Mouse (Mus musculus) spleen, adult 2 months (tissue): Measurements from ENCODE around the gene Atp6v1c2. TPM values are rescaled to one million over a fixed set of nuclear protein-coding genes. Genes with fewer than 3 reads are reported as not detected.

ENCODE experiments used
- DNase-seq, 2 experiments: peaks; one replicate each; pipeline versions ENCODE4 v3.0.0 to v3.0.0-alpha.2; 2012 to 2021; ENCODE audit warnings: low spot score in 2 of 2, low read depth in 1 of 2
- H3K27ac ChIP-seq: fragments of 200-500 bp; 2 replicates; pipeline ENCODE4 v1.5.1; 2012; ENCODE audit warnings: low read length, inconsistent platforms; ENCODE audit not compliant: insufficient read depth
- H3K27me3 ChIP-seq: fragments of 200-500 bp; 2 replicates; pipeline ENCODE4 v1.6.1; 2012; ENCODE audit warnings: mild to moderate bottlenecking, moderate library complexity, low read length, inconsistent platforms; ENCODE audit not compliant: control insufficient read depth, insufficient read depth
- H3K36me3 ChIP-seq: fragments of 200-500 bp; 2 replicates; pipeline ENCODE4 v1.6.1; 2012; ENCODE audit warnings: mild to moderate bottlenecking, low read length, inconsistent platforms; ENCODE audit not compliant: control insufficient read depth, insufficient read depth
- H3K4me1 ChIP-seq: fragments of 200-500 bp; 2 replicates; pipeline ENCODE4 v1.6.1; 2011; ENCODE audit warnings: inconsistent platforms; ENCODE audit not compliant: control insufficient read depth, insufficient read depth, insufficient read length
- H3K4me3 ChIP-seq: fragments of 200-500 bp; 2 replicates; pipeline ENCODE4 v1.5.1; 2011; ENCODE audit warnings: mild to moderate bottlenecking, inconsistent platforms; ENCODE audit not compliant: insufficient read depth, insufficient read length; ENCODE audit errors: extremely low read depth
- CTCF ChIP-seq: fragments of 200-500 bp; IDR thresholded peaks from 2 replicates; pipeline ENCODE4 v1.5.1; 2011; ENCODE audit warnings: mild to moderate bottlenecking, inconsistent platforms; ENCODE audit not compliant: insufficient read depth, insufficient read length, insufficient replicate concordance; ENCODE audit errors: extremely low read depth
- POLR2A ChIP-seq: fragments of 200-500 bp; IDR thresholded peaks from 2 replicates; pipeline ENCODE4 v1.6.1; 2011; ENCODE audit warnings: low read depth, low read length, inconsistent platforms
- WGBS: fragments of 180-500 bp; shearing (Covaris S2); methylation state at CpG from one replicate; pipeline ENCODE4 v1.1.7; 2018; 5-methylcytosine and 5-hydroxymethylcytosine counted together
- polyA plus RNA-seq: library from polyadenylated mRNA; depleted of rRNA; stranded (reverse); fragments of >200 nt; gene quantifications from 2 replicates; pipeline ENCODE4 v1.2.3, GENCODE M21; 2012

Gene Atp6v1c2
- polyA plus RNA-seq, 1 experiment: not detected

GRCm38 (mm10) chr12:17310852-17311839, 18.0 kb downstream of the Atp6v1c2 start:
- Histone ChIP-seq H3K36me3 (no peaks in the 10 kb centered on the region), H3K4me1 (no peaks in the 10 kb centered on the region), H3K4me3 (no peak overlapping the region), H3K27ac (no peak overlapping the region), H3K27me3 (no peaks in the 10 kb centered on the region)
- 74% methylated on average over 16 of the region's 16 CpGs for WGBS
- no peak for DNase-seq
- TF ChIP-seq POLR2A: no peak
- TF ChIP-seq CTCF: no peak

- 47% methylated on average over 4 of the region's 4 CpGs for WGBS
- DNase-seq: no peak
- H3K4me1 ChIP-seq: no peaks in the 10 kb centered on the region
Measured at GRCm38 (mm10) chr12:17308246-17308645, 20.9 kb downstream of the Atp6v1c2 start.

GRCm38 (mm10) chr12:17305445-17305844, 23.7 kb downstream of the Atp6v1c2 start:
- Histone ChIP-seq H3K27ac (no peak overlapping the region), H3K4me3 (no peak overlapping the region), H3K27me3 (no peaks in the 10 kb centered on the region), H3K36me3 (no peaks in the 10 kb centered on the region), H3K4me1 (no peaks in the 10 kb centered on the region)
- TF ChIP-seq POLR2A (no peak), CTCF (no peak)
- 90% methylated on average over 7 of the region's 7 CpGs for WGBS
- no peak for DNase-seq

More at GRCm38 (mm10) chr12:17308246-17308645, 20.9 kb downstream of the Atp6v1c2 start:
- no peaks in the 10 kb centered on the region for H3K36me3 ChIP-seq
- no peak overlapping the region for H3K27ac ChIP-seq
- H3K27me3 ChIP-seq: no peaks in the 10 kb centered on the region
- H3K4me3 ChIP-seq: no peak overlapping the region
- TF ChIP-seq POLR2A (no peak), CTCF (no peak)

- DNase-seq: no peak
Measured at GRCm38 (mm10) chr12:17299902-17300301, 29.3 kb downstream of the Atp6v1c2 start.

GRCm38 (mm10) chr12:17296899-17297298, 32.3 kb downstream of the Atp6v1c2 start:
- no peaks in the 10 kb centered on the region for H3K4me1 ChIP-seq
- H3K4me3 ChIP-seq: no peak overlapping the region
- 41% methylated on average over 2 of the region's 2 CpGs for WGBS
- no peak overlapping the region for H3K27ac ChIP-seq
- H3K36me3 ChIP-seq: no peaks in the 10 kb centered on the region
- H3K27me3 ChIP-seq: no peaks in the 10 kb centered on the region
- TF ChIP-seq CTCF (no peak), POLR2A (no peak)
- no peak for DNase-seq

More at GRCm38 (mm10) chr12:17299902-17300301, 29.3 kb downstream of the Atp6v1c2 start:
- TF ChIP-seq POLR2A: no peak
- TF ChIP-seq CTCF: no peak
- Histone ChIP-seq H3K27me3 (no peaks in the 10 kb centered on the region), H3K27ac (no peak overlapping the region), H3K4me3 (no peak overlapping the region), H3K36me3 (no peaks in the 10 kb centered on the region), H3K4me1 (no peaks in the 10 kb centered on the region)
- 100% methylated on average over 1 of the region's 1 CpGs for WGBS

DNA sequence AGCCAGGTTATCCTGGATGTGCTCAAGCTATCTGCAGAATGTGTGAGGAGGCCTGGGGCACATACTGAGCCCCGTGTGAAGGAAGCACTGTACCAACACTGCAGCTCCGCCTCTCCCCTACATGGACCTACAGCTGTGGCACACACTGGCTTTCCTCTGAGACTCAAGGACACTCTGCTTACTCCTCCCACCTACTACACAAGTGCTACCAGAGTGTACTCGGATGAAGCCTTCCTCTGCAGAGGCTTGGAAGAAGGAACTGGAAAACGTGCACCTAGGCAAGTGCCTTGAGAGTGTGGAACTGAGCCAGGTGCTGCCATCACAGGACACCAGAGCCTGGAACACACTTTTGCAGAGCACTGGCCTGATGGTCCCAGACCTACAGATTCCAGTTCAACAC, 38.6 kb downstream of the Atp6v1c2 start:
- no peak for TF ChIP-seq CTCF
- no peak for TF ChIP-seq POLR2A
- 49% methylated on average over 4 of the region's 4 CpGs for WGBS
- no peaks in the 10 kb centered on the region for H3K36me3 ChIP-seq
- DNase-seq: no peak
- H3K4me1 ChIP-seq: no peaks in the 10 kb centered on the region
- H3K4me3 ChIP-seq: no peak overlapping the region
- no peaks in the 10 kb centered on the region for H3K27me3 ChIP-seq
- H3K27ac ChIP-seq: no peak overlapping the region

DNA sequence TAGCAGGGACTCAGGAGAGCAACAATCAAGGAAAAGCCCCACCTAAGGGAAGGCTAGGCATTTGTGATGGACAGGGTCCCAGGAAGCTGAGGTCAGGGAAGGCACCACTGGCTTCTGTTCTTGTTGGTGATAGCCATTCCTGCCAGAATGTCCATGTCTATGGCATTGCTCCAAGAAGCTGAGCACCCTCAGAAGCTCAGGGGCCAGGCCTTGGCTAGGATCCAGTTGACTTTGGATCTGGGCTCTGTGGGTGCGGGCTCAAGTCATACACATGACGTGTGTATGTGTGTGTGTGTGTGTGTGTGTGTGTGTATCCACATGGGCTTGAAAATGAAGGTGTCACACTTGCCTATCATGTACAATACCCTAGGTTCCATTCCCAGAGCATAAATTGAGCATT, 39.2 kb downstream of the Atp6v1c2 start:
- Histone ChIP-seq H3K27me3 (no peaks in the 10 kb centered on the region), H3K27ac (no peak overlapping the region), H3K4me3 (no peak overlapping the region), H3K4me1 (no peaks in the 10 kb centered on the region), H3K36me3 (peaks cover 3% of the 10 kb centered on the region)
- 93% methylated on average over 2 of the region's 2 CpGs for WGBS
- no peak for TF ChIP-seq CTCF
- TF ChIP-seq POLR2A: no peak
- no peak for DNase-seq
